Mouse (Mus musculus) monocyte, adult 5-6 weeks (primary cell): Measurements from ENCODE around the gene Qrsl1. TPM values are rescaled to one million over a fixed set of nuclear protein-coding genes. Genes with fewer than 3 reads are reported as not detected.
A peak's percentile ranks its signal among the peaks of the same experiment; 100 is the strongest.
"Not testable (repeated sequence)": the region's sequence is repeated elsewhere in the genome, so short reads cannot be mapped to it uniquely, and the experiment has no call there.

Experiments used
- ATAC-seq: fragments of 153-309, 156-312 bp; replicated peaks from 2 replicates; pipeline ENCODE4 v1.8.0; 2017; ENCODE audit warnings: mild to moderate bottlenecking; ENCODE audit not compliant: low TSS enrichment, insufficient number of reproducible peaks, severe bottlenecking, poor library complexity, low FRiP score
- total RNA-seq: library from RNA; stranded (forward); fragments of 200-1000, 200-491, 200-594 nt; gene quantifications from 3 replicates; pipeline ENCODE4 v1.2.3, GENCODE M21; 2017

The Qrsl1 gene
- total RNA-seq = 6.5 to 16.7 TPM (median 11.3 TPM) in 3 replicates

DNA sequence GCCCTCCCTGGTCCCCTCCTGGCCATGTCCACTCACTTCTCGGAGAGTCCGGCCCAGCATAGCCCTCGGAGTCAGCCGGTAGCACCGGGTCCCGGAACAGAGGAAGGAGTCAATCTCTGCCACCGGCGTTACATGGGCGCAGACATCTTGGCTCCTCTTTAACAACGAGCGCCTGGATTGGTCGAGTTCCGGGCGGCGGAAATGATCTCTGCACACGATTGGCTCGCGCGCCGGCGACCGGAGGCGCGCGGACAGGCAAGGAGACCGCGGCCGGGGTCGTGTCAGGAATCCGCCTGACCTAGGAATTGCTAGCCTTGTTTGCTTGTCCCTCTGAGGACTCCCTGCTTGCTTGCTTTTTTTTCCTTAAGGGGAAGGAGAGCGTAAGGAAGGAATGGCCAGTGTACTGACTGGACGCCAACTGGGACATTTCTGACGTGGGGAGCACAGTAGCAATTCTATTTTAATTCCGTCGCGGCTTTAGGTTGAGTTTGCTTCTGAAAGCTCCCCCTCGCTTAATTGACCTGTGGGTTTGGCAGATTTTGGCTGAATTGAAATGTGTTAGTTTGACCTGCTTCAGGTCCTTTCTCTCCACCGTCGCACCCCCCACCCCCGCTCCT, at the start of gene Qrsl1, which contains the start of gene Rtn4ip1:
Gene Qrsl1 (minus strand): TSS at position 168 of the 617 bp plus-strand sequence.
Gene Rtn4ip1 (plus strand): TSS at position 230 of the 617 bp plus-strand sequence.
- peak; percentile 96 for ATAC-seq

- ATAC-seq = no peak
These were observed 43.9 kb upstream of the Qrsl1 start for GRCm38 (mm10) chr10:43945435-43945834.

DNA sequence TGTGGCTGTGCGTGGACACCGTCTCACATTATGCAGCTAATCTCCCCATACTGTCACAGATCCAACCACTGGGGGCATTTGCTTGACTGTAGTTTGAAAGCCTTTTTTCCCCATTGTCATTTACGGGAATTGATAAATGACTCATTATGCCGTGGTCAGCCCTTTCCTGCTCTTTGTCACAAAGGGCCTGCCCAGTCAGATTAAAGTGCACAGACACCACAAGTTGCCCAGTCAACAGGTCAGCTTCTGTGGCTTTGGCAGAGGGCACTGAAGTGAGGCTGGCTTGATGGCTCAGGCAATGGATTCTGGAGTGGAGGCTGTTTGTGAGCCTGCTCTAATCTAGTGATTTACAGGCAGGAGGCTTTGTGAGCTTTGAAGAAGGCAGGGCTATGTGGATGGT, 42.2 kb upstream of the Qrsl1 start:
- no peak for ATAC-seq

- no peak for ATAC-seq
These were observed 37.7 kb upstream of the Qrsl1 start for GRCm38 (mm10) chr10:43939136-43939662.

- ATAC-seq = no peak
These were observed 27.1 kb upstream of the Qrsl1 start for GRCm38 (mm10) chr10:43928596-43928995.

DNA sequence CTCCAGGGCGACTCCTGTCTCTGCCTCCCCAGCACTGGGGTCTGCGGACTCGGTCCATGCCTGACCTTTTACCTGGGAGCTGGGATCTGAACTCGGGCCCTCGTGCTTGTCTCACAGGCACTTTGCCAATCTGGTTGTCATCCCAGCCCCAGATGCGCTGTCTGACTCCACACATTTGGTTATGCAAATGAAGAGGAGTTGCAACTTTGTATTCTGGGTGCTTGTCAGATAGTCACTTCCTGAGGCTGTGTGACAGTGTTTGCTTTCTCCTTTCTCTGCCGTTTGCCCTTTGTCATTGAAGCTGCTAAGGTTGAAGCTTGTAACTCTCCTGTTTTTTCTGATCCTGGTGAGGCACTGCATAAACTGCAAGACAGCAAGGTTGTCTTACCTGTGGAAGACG, 26.2 kb upstream of the Qrsl1 start:
- no peak for ATAC-seq

- ATAC-seq = not testable (repeated sequence)
These were observed 24.2 kb upstream of the Qrsl1 start for GRCm38 (mm10) chr10:43925776-43926175.

DNA sequence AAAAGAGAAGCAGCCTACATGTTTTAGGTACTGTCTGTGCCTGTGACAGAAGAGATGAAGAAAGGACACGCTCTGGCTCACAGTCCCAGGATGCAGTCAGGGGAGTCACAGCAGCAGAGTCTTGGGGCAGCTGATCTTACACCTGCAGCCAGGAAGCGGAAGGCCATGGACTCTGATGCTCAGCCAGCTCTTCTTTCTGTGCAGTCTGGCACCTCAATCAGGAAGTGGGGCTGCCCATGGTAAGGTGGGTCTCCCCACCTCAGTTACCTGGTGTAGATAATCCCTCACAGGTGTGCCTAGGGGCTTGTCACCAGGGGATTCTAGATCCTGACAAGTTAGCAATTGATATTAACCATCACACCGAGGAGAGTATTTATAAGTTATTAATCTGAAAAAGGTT, 21.6 kb upstream of the Qrsl1 start:
- no peak for ATAC-seq

GRCm38 (mm10) chr10:43918696-43919608, 17.4 kb upstream of the Qrsl1 start:
- peak; percentile 89 for ATAC-seq

- no peak for ATAC-seq
These were observed 15.2 kb upstream of the Qrsl1 start for GRCm38 (mm10) chr10:43916737-43917136.

GRCm38 (mm10) chr10:43916181-43916580, 14.6 kb upstream of the Qrsl1 start:
- no peak for ATAC-seq

GRCm38 (mm10) chr10:43912236-43912635, 10.7 kb upstream of the Qrsl1 start:
- no peak for ATAC-seq

DNA sequence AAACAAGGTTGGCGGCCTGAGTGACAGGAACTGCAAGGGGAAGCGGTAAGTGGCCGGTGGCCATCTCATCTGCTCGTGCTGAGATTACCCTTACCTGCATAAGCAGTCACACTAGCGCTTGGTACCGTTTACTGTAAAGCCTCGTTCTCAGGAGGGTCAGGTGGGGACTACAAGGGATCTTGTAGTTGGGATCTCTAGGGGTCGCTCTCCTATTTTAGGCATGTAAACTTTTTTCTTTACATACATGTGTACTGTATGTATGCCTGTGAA, 9.3 kb upstream of the Qrsl1 start:
- no peak for ATAC-seq

GRCm38 (mm10) chr10:43910032-43910872, 8.7 kb upstream of the Qrsl1 start:
- ATAC-seq = no peak; the same call in 1 of the 2 replicates

GRCm38 (mm10) chr10:43904569-43904968, 3.0 kb upstream of the Qrsl1 start:
- no peak for ATAC-seq

- ATAC-seq = peak; percentile 11; the same call in 1 of the 2 replicates
These were observed 518 bp downstream of the Qrsl1 start for GRCm38 (mm10) chr10:43900883-43901570.

DNA sequence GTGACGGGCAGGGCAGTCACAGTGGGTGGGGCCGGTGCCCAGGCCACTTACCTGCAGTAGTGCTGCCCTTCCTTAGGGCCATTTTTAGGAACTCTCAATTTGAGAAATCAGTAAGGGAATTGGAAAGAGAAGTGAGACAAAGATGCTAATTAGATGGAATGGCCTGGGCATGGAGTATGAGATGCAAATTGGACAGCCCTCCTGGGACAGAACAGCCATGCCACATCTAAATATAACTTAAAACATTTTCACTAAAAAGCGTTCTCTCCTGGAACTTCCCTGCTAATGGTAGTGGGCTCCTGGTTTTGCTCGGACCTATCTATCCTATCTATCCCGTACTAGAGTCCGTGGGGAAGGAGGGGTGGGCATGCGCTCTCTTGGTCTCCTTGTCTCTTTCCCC, 3.3 kb downstream of the Qrsl1 start:
- ATAC-seq = no peak

DNA sequence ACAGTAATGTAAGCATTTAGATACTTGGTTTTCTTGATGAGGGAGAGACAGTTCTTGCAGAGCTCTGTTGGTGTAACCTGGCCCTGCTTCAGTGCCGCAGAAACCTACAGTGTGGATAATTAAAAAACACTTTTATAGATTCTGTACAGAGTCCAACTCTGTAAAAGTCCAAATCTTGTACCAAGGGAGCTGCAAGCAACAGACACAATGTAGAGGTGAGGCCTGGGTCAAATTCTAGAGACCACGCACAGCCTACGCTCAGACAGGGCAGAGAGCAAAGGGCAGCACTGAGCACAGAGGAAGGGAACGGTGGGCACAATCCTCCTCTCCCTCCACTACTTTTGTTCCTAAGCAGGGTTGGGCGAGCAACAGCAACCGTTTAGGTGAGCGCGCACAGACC, 5.5 kb downstream of the Qrsl1 start:
- ATAC-seq = no peak
